Mouse (Mus musculus): ENCODE data around the gene 4932438H23Rik. TPM values are rescaled to one million over a fixed set of nuclear protein-coding genes. Genes with fewer than 3 reads are reported as not detected.

4932438H23Rik gene
- total RNA-seq, 1 experiment: 0.36 TPM

GRCm38 (mm10) chr16:91116696-91117095 lies 21.8 kb upstream of the 4932438H23Rik start:
- no peak for DNase-seq (ENCODE audit: low read depth, low spot score)
- H3K4me1 ChIP-seq (ENCODE audit: control insufficient read depth in 2 of 2, insufficient read depth in 2 of 2, low read length in 2 of 2, poor library complexity in 1 of 2): no peaks in the 10 kb centered on the region
- H3K9me3 ChIP-seq (ENCODE audit: control insufficient read depth, insufficient read depth, low read depth, low read length): no peaks in the 10 kb centered on the region
- H3K36me3 ChIP-seq (ENCODE audit: control insufficient read depth, insufficient read depth, low read length, poor library complexity, severe bottlenecking): no peaks in the 10 kb centered on the region
- no peak overlapping the region for H3K27ac ChIP-seq (ENCODE audit: insufficient read depth, low read depth, low read length, poor library complexity, severe bottlenecking)
- H3K9ac ChIP-seq (ENCODE audit: insufficient read depth, low read depth, low read length, poor library complexity, severe bottlenecking): no peak overlapping the region
- H3K4me3 ChIP-seq (ENCODE audit: insufficient read depth in 1 of 2, low read depth in 1 of 2, low read length in 2 of 2, poor library complexity in 1 of 2, severe bottlenecking in 1 of 2): no peak overlapping the region
- in situ Hi-C loops (cut with MboI; ENCODE audit: low sequenced_read_pairs in 2 of 2, unreplicated experiment in 2 of 2): no loop called here
- TF ChIP-seq CHD2 (IDR thresholded peaks at IDR 0.05; ENCODE audit: low read depth, low read length) (no peak), MAFK (IDR thresholded peaks at IDR 0.05; ENCODE audit: insufficient read depth, low read depth, low read length) (no peak), HCFC1 (IDR thresholded peaks at IDR 0.05; ENCODE audit: borderline replicate concordance, insufficient read depth, low read length) (no peak), ZNF384 (IDR thresholded peaks at IDR 0.05; ENCODE audit: low read depth, low read length) (no peak)

- Histone ChIP-seq H3K9me3 (ENCODE audit: control insufficient read depth, insufficient read depth, low read depth, low read length) (no peaks in the 10 kb centered on the region), H3K36me3 (ENCODE audit: control insufficient read depth, insufficient read depth, low read length, poor library complexity, severe bottlenecking) (no peaks in the 10 kb centered on the region), H3K9ac (ENCODE audit: insufficient read depth, low read depth, low read length, poor library complexity, severe bottlenecking) (no peak overlapping the region), H3K4me3 (ENCODE audit: insufficient read depth in 1 of 2, low read depth in 1 of 2, low read length in 2 of 2, poor library complexity in 1 of 2, severe bottlenecking in 1 of 2) (no peak overlapping the region), H3K4me1 (ENCODE audit: control insufficient read depth in 2 of 2, insufficient read depth in 2 of 2, low read length in 2 of 2, poor library complexity in 1 of 2) (no peaks in the 10 kb centered on the region), H3K27ac (ENCODE audit: insufficient read depth, low read depth, low read length, poor library complexity, severe bottlenecking) (no peak overlapping the region)
- DNase-seq (ENCODE audit: low read depth, low spot score): no peak
- in situ Hi-C loops (cut with MboI; ENCODE audit: low sequenced_read_pairs in 2 of 2, unreplicated experiment in 2 of 2): no loop called here
- TF ChIP-seq ZC3H11A (IDR thresholded peaks at IDR 0.05; ENCODE audit: borderline replicate concordance, low read depth, low read length): no peak
- TF ChIP-seq MAFK (IDR thresholded peaks at IDR 0.05; ENCODE audit: insufficient read depth, low read depth, low read length): 0 out of 2 replicates have a peak, but pooled peaks have one; percentile 40
- TF ChIP-seq ZNF384 (IDR thresholded peaks at IDR 0.05; ENCODE audit: low read depth, low read length): no peak
- no peak for TF ChIP-seq CHD2 (IDR thresholded peaks at IDR 0.05; ENCODE audit: low read depth, low read length)
- no peak for TF ChIP-seq HCFC1 (IDR thresholded peaks at IDR 0.05; ENCODE audit: borderline replicate concordance, insufficient read depth, low read length)
These were observed 21.1 kb upstream of the 4932438H23Rik start for GRCm38 (mm10) chr16:91116006-91116405.

- Histone ChIP-seq H3K9ac (ENCODE audit: insufficient read depth, low read depth, low read length, poor library complexity, severe bottlenecking) (no peak overlapping the region), H3K9me3 (ENCODE audit: control insufficient read depth, insufficient read depth, low read depth, low read length) (no peaks in the 10 kb centered on the region), H3K4me1 (ENCODE audit: control insufficient read depth in 2 of 2, insufficient read depth in 2 of 2, low read length in 2 of 2, poor library complexity in 1 of 2) (no peaks in the 10 kb centered on the region), H3K36me3 (ENCODE audit: control insufficient read depth, insufficient read depth, low read length, poor library complexity, severe bottlenecking) (no peaks in the 10 kb centered on the region), H3K27ac (ENCODE audit: insufficient read depth, low read depth, low read length, poor library complexity, severe bottlenecking) (no peak overlapping the region), H3K4me3 (ENCODE audit: insufficient read depth in 1 of 2, low read depth in 1 of 2, low read length in 2 of 2, poor library complexity in 1 of 2, severe bottlenecking in 1 of 2) (no peak overlapping the region)
- TF ChIP-seq MAFK (IDR thresholded peaks at IDR 0.05; ENCODE audit: insufficient read depth, low read depth, low read length) (no peak), HCFC1 (IDR thresholded peaks at IDR 0.05; ENCODE audit: borderline replicate concordance, insufficient read depth, low read length) (no peak), ZC3H11A (IDR thresholded peaks at IDR 0.05; ENCODE audit: borderline replicate concordance, low read depth, low read length) (no peak), CHD2 (IDR thresholded peaks at IDR 0.05; ENCODE audit: low read depth, low read length) (no peak), ZNF384 (IDR thresholded peaks at IDR 0.05; ENCODE audit: low read depth, low read length) (no peak)
- no peak for DNase-seq (ENCODE audit: low read depth, low spot score)
- in situ Hi-C loops (cut with MboI; ENCODE audit: low sequenced_read_pairs in 2 of 2, unreplicated experiment in 2 of 2): no loop called here
These were observed 16.1 kb upstream of the 4932438H23Rik start for GRCm38 (mm10) chr16:91110999-91111535.

- Histone ChIP-seq H3K4me3 (ENCODE audit: insufficient read depth in 1 of 2, low read depth in 1 of 2, low read length in 2 of 2, poor library complexity in 1 of 2, severe bottlenecking in 1 of 2) (no peak overlapping the region), H3K9me3 (ENCODE audit: control insufficient read depth, insufficient read depth, low read depth, low read length) (no peaks in the 10 kb centered on the region), H3K27ac (ENCODE audit: insufficient read depth, low read depth, low read length, poor library complexity, severe bottlenecking) (no peak overlapping the region), H3K36me3 (ENCODE audit: control insufficient read depth, insufficient read depth, low read length, poor library complexity, severe bottlenecking) (no peaks in the 10 kb centered on the region), H3K9ac (ENCODE audit: insufficient read depth, low read depth, low read length, poor library complexity, severe bottlenecking) (no peak overlapping the region), H3K4me1 (ENCODE audit: control insufficient read depth in 2 of 2, insufficient read depth in 2 of 2, low read length in 2 of 2, poor library complexity in 1 of 2) (no peaks in the 10 kb centered on the region)
- DNase-seq (ENCODE audit: low read depth, low spot score): no peak
- no peak for TF ChIP-seq ZNF384 (IDR thresholded peaks at IDR 0.05; ENCODE audit: low read depth, low read length)
- no peak for TF ChIP-seq HCFC1 (IDR thresholded peaks at IDR 0.05; ENCODE audit: borderline replicate concordance, insufficient read depth, low read length)
- peak; percentile 68 for TF ChIP-seq MAFK (IDR thresholded peaks at IDR 0.05; ENCODE audit: insufficient read depth, low read depth, low read length)
- in situ Hi-C loops (cut with MboI; ENCODE audit: low sequenced_read_pairs in 2 of 2, unreplicated experiment in 2 of 2): no loop called here
These were observed 12.7 kb upstream of the 4932438H23Rik start for GRCm38 (mm10) chr16:91107608-91108007.

Data from ES-E14 (cell line).